18 mouse cellular contexts compared by ENCODE assay signal in genomic region chr6:30230246-30230645, GRCm38 (mm10).
DNase-seq lines count a peak whose midpoint lies in the region; ATAC-seq lines count a peak whose summit lies in the region.
"Had no signal": no experiment of that assay in that cellular context is flagged by ENCODE, and none has a peak within 500 bp of the region (broad histone marks: within the 10 kb centered on the region; RNA-seq: fewer than 3 reads in every experiment).

No protein-coding gene starts in this region.

- DNase-seq in gastrocnemius, adult 8-10 months (ENCODE audit: low spot score in 2 of 2): peak; percentile 30 to 55
- DNase-seq in gastrocnemius, postnatal 4 days (ENCODE audit: low spot score in 2 of 2): no peak
- peak; percentile 16 for DNase-seq in T-cell, adult 2 months (ENCODE audit: low spot score)
- peak; percentile 82 for DNase-seq in heart, embryonic 10.5 days (ENCODE audit: low spot score)
- DNase-seq in embryo, embryonic 10.5 days (ENCODE audit: low spot score): no peak
- no peak for DNase-seq in adrenal gland, postnatal 25 days
- no peak for DNase-seq in adrenal gland, postnatal 36 days
- DNase-seq: cerebellum, adult 9-10 months; kidney, postnatal 36 days; lung, embryonic 14.5 days; thymus, postnatal 36 days had no signal

- no peak overlapping the region for H3K4me3 ChIP-seq in heart, embryonic 10.5 days
- H3K4me3 ChIP-seq: embryonic facial prominence, embryonic 10.5 days; left cerebral cortex, adult 2 months; limb, embryonic 13.5 days; midbrain, embryonic 13.5 days; neural tube, embryonic 12.5 days had no signal

- no peaks in the 10 kb centered on the region for H3K27me3 ChIP-seq in heart, embryonic 10.5 days (ENCODE audit: insufficient read depth, poor library complexity, severe bottlenecking)
- H3K27me3 ChIP-seq: limb, embryonic 13.5 days; midbrain, embryonic 13.5 days; neural tube, embryonic 12.5 days had no signal

- WGBS in heart, embryonic 10.5 days: 49% methylated on average over 7 of the region's 7 CpGs

- peaks cover 36% of the 10 kb centered on the region for H3K36me3 ChIP-seq in heart, embryonic 10.5 days

- H3K9me3 ChIP-seq in heart, embryonic 10.5 days: no peaks in the 10 kb centered on the region
- H3K9me3 ChIP-seq: embryonic facial prominence, embryonic 10.5 days; limb, embryonic 13.5 days; midbrain, embryonic 13.5 days; neural tube, embryonic 12.5 days had no signal

- H3K4me1 ChIP-seq in heart, embryonic 10.5 days: peaks cover 11% of the 10 kb centered on the region
- H3K4me1 ChIP-seq: embryonic facial prominence, embryonic 10.5 days; midbrain, embryonic 13.5 days; neural tube, embryonic 12.5 days had no signal

- ATAC-seq in monocyte, adult 5-6 weeks (replicated peaks; ENCODE audit: insufficient number of reproducible peaks, low FRiP score, low TSS enrichment, poor library complexity, severe bottlenecking): peak; percentile 85
- ATAC-seq: intestine, embryonic 16.5 days; midbrain, embryonic 13.5 days had no signal

- H3K27ac ChIP-seq in heart, embryonic 10.5 days: peak overlapping the region; percentile 24; the same call in 1 of the 2 replicates
- H3K27ac ChIP-seq: embryonic facial prominence, embryonic 10.5 days; left cerebral cortex, adult 2 months; limb, embryonic 13.5 days; midbrain, embryonic 13.5 days; neural tube, embryonic 12.5 days had no signal

Comparison
In these comparisons a context has a peak if more than half of its experiments do, and no peak if none do; other contexts are left out.
1. DNase-seq: peak in gastrocnemius, adult 8-10 months (2 of 2), T-cell, adult 2 months (single experiment) and heart, embryonic 10.5 days (single experiment); none in gastrocnemius, postnatal 4 days (0 of 2), embryo, embryonic 10.5 days (single experiment), adrenal gland, postnatal 25 days (single experiment) and adrenal gland, postnatal 36 days (0 of 2).